Mouse (Mus musculus) thymus, adult 2 months (tissue): Measurements from ENCODE around the gene Slc13a3. TPM values are rescaled to one million over a fixed set of nuclear protein-coding genes. Genes with fewer than 3 reads are reported as not detected.

Experiments used
- DNase-seq: peaks from one replicate; pipeline ENCODE4 v3.0.0; 2021
- H3K27ac ChIP-seq: fragments of 200-500 bp; 2 replicates; pipeline ENCODE4 v1.5.1; 2012; ENCODE audit warnings: low read length, control low read depth; ENCODE audit not compliant: control insufficient read depth, insufficient read depth
- H3K27me3 ChIP-seq: fragments of 200-500 bp; 2 replicates; pipeline ENCODE4 v1.6.1; 2012; ENCODE audit warnings: mild to moderate bottlenecking, low read length, moderate library complexity, mixed read lengths; ENCODE audit not compliant: control insufficient read depth, insufficient read depth
- H3K36me3 ChIP-seq: fragments of 200-500 bp; 2 replicates; pipeline ENCODE4 v1.6.1; 2012; ENCODE audit warnings: mild to moderate bottlenecking, low read length, moderate library complexity; ENCODE audit not compliant: control insufficient read depth, insufficient read depth
- H3K4me1 ChIP-seq: fragments of 200-500 bp; replicated peaks from 2 replicates; pipeline ENCODE4 v1.6.1; 2012; ENCODE audit warnings: low read length; ENCODE audit not compliant: control insufficient read depth, insufficient read depth
- H3K4me3 ChIP-seq: fragments of 200-500 bp; 2 replicates; pipeline ENCODE4 v1.5.1; 2012; ENCODE audit warnings: mild to moderate bottlenecking, low read length, control low read depth, moderate library complexity; ENCODE audit not compliant: control insufficient read depth, insufficient read depth
- CTCF ChIP-seq: fragments of 200-500 bp; IDR thresholded peaks from 2 replicates; pipeline ENCODE4 v1.5.1; 2012; ENCODE audit warnings: mild to moderate bottlenecking, control low read depth, low read length, moderate library complexity, borderline replicate concordance; ENCODE audit not compliant: control insufficient read depth, poor library complexity, insufficient read depth; ENCODE audit errors: extremely low read depth
- POLR2A ChIP-seq: fragments of 200-500 bp; IDR thresholded peaks from 2 replicates; pipeline ENCODE4 v1.6.1; 2012; ENCODE audit warnings: mild to moderate bottlenecking, low read length, control low read depth, moderate library complexity; ENCODE audit not compliant: control insufficient read depth, poor library complexity, insufficient read depth; ENCODE audit errors: extremely low read depth
- WGBS: fragments of 180-500 bp; shearing (Covaris S2); methylation state at CpG from one replicate; pipeline ENCODE4 v1.1.7; 2018; 5-methylcytosine and 5-hydroxymethylcytosine counted together
- polyA plus RNA-seq: library from polyadenylated mRNA; depleted of rRNA; stranded (reverse); fragments of >200 nt; gene quantifications from 2 replicates; pipeline ENCODE4 v1.2.3, GENCODE M21; 2012

Slc13a3 gene
- polyA plus RNA-seq, 1 experiment = 2.1 TPM

- H3K4me3 ChIP-seq = no peak overlapping the region
- 82% methylated on average over 4 of the region's 4 CpGs for WGBS
- no peaks in the 10 kb centered on the region for H3K36me3 ChIP-seq
- no peak overlapping the region for H3K27ac ChIP-seq
- no peak for DNase-seq
- H3K4me1 ChIP-seq = no peaks in the 10 kb centered on the region
- TF ChIP-seq CTCF (no peak), POLR2A (no peak)
- no peaks in the 10 kb centered on the region; the same call in 1 of the 2 replicates for H3K27me3 ChIP-seq
Observed at GRCm38 (mm10) chr2:165419670-165420111, 53.3 kb downstream of the Slc13a3 start.

- Histone ChIP-seq H3K27me3 (no peaks in the 10 kb centered on the region; the same call in 1 of the 2 replicates), H3K4me3 (no peak overlapping the region), H3K36me3 (no peaks in the 10 kb centered on the region), H3K4me1 (no peaks in the 10 kb centered on the region), H3K27ac (no peak overlapping the region)
- no peak for TF ChIP-seq POLR2A
- TF ChIP-seq CTCF = no peak
- DNase-seq = no peak
- 89% methylated on average over 2 of the region's 2 CpGs for WGBS
Observed at GRCm38 (mm10) chr2:165418577-165418976, 54.5 kb downstream of the Slc13a3 start.

GRCm38 (mm10) chr2:165417291-165417690 lies 55.7 kb downstream of the Slc13a3 start:
- no peaks in the 10 kb centered on the region for H3K27me3 ChIP-seq
- WGBS = 81% methylated on average over 7 of the region's 7 CpGs
- DNase-seq = no peak
- no peaks in the 10 kb centered on the region for H3K36me3 ChIP-seq
- H3K4me3 ChIP-seq = no peak overlapping the region
- no peaks in the 10 kb centered on the region for H3K4me1 ChIP-seq
- no peak overlapping the region for H3K27ac ChIP-seq
- no peak for TF ChIP-seq CTCF
- TF ChIP-seq POLR2A = no peak

GRCm38 (mm10) chr2:165415795-165416194 lies 57.2 kb downstream of the Slc13a3 start:
- H3K4me3 ChIP-seq = no peak overlapping the region
- no peaks in the 10 kb centered on the region for H3K4me1 ChIP-seq
- no peaks in the 10 kb centered on the region for H3K36me3 ChIP-seq
- TF ChIP-seq POLR2A (no peak), CTCF (no peak)
- no peak for DNase-seq
- no peaks in the 10 kb centered on the region for H3K27me3 ChIP-seq
- no peak overlapping the region for H3K27ac ChIP-seq
- WGBS = 81% methylated on average over 6 of the region's 6 CpGs

GRCm38 (mm10) chr2:165415141-165415721 lies 57.8 kb downstream of the Slc13a3 start:
- Histone ChIP-seq H3K27me3 (no peaks in the 10 kb centered on the region), H3K4me3 (no peak overlapping the region), H3K4me1 (no peaks in the 10 kb centered on the region), H3K36me3 (no peaks in the 10 kb centered on the region), H3K27ac (no peak overlapping the region)
- WGBS = 80% methylated on average over 11 of the region's 11 CpGs
- no peak for DNase-seq
- TF ChIP-seq CTCF = no peak

GRCm38 (mm10) chr2:165414321-165414720 lies 58.7 kb downstream of the Slc13a3 start:
- 88% methylated on average over 5 of the region's 5 CpGs for WGBS
- no peak for DNase-seq
- no peak overlapping the region for H3K4me3 ChIP-seq
- H3K27ac ChIP-seq = no peak overlapping the region
- H3K36me3 ChIP-seq = no peaks in the 10 kb centered on the region
- H3K27me3 ChIP-seq = no peaks in the 10 kb centered on the region
- no peaks in the 10 kb centered on the region for H3K4me1 ChIP-seq
- no peak for TF ChIP-seq CTCF
- TF ChIP-seq POLR2A = no peak

GRCm38 (mm10) chr2:165413884-165414283 lies 59.1 kb downstream of the Slc13a3 start:
- H3K36me3 ChIP-seq = no peaks in the 10 kb centered on the region
- WGBS = 63% methylated on average over 3 of the region's 3 CpGs
- TF ChIP-seq POLR2A (no peak), CTCF (no peak)
- H3K4me1 ChIP-seq = no peaks in the 10 kb centered on the region
- no peak overlapping the region for H3K27ac ChIP-seq
- DNase-seq = no peak
- H3K4me3 ChIP-seq = no peak overlapping the region
- H3K27me3 ChIP-seq = no peaks in the 10 kb centered on the region
